Mouse (Mus musculus) erythroblast, embryonic 14.5 days (primary cell): Measurements from ENCODE around the gene Il31ra. TPM values are rescaled to one million over a fixed set of nuclear protein-coding genes. Genes with fewer than 3 reads are reported as not detected.

Experiments used
- H3K27me3 ChIP-seq: 2 replicates; pipeline ENCODE4 v1.6.1; 2012; ENCODE audit warnings: inconsistent platforms; ENCODE audit not compliant: control insufficient read depth
- H3K36me3 ChIP-seq: 2 replicates; pipeline ENCODE4 v1.6.1; 2012; ENCODE audit warnings: mild to moderate bottlenecking, inconsistent platforms; ENCODE audit not compliant: control insufficient read depth
- H3K4me1 ChIP-seq: 2 replicates; pipeline ENCODE4 v1.6.1; 2012; ENCODE audit warnings: inconsistent platforms; ENCODE audit not compliant: control insufficient read depth
- H3K4me3 ChIP-seq: replicated peaks from 2 replicates; pipeline ENCODE3; 2012; ENCODE audit warnings: moderate library complexity, mild to moderate bottlenecking, inconsistent platforms
- H3K9me3 ChIP-seq: 2 replicates; pipeline ENCODE4 v1.6.1; 2012; ENCODE audit warnings: low read length, inconsistent platforms, mixed read lengths; ENCODE audit not compliant: control insufficient read depth
- GATA1 ChIP-seq: IDR thresholded peaks from 2 replicates; pipeline ENCODE4 v1.6.1; 2012; ENCODE audit warnings: low read length, inconsistent platforms, mixed read lengths
- TAL1 ChIP-seq: IDR thresholded peaks from 3 replicates; pipeline ENCODE4 v1.6.1; 2012; ENCODE audit warnings: low read length, inconsistent platforms, mixed read lengths
- polyA plus RNA-seq: library from polyadenylated mRNA; stranded (reverse); fragments of >175 nt; gene quantifications from 2 replicates; pipeline ENCODE4 v1.2.3, GENCODE M21; 2012

Il31ra gene
- polyA plus RNA-seq, 1 experiment, result not detected

DNA sequence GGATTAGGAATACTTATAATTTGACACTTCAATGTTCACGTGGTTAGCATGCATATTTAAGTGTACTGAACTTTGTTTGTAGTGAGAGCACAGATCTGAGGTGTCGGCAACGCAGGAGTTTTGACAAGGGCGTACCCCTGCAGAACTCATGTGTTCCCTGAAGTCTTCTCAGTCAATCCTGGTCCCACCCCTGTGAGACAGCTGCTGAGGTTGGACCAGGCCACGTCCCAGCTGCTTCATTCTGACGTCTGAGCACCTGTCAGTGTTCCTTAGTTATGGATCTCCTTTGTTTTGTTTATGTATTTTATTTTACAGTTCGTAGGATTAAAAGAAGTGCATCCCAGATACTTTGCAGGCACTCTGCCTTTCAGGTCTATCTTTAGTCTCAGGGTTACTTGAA is 111.1 kb downstream of the Il31ra start:
- Histone ChIP-seq H3K36me3 (peaks cover 18% of the 10 kb centered on the region; the same call in 1 of the 2 replicates), H3K4me1 (no peaks in the 10 kb centered on the region)
- no peak for TF ChIP-seq GATA1
- TF ChIP-seq TAL1, result no peak

DNA sequence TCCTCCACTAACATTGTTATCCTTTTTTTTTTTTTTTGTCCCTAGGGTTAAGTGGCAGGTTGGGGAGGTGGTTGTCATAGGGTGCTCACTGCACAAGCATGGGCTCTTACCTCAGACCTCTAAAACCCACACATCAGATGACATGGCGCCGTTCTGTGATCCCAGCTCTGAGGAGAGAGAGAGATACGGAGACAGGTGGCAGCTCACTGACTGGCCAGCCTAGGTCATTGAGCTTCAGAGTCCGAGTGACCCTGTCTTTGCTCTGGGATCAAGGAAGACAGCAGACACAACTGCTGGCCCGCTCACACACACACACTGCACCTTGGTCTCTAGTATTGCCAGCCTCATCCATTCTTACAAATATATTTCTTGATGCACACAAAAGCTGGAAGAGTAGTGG is 111.6 kb downstream of the Il31ra start:
- no peak overlapping the region for H3K4me3 ChIP-seq
- H3K36me3 ChIP-seq, result peaks cover 18% of the 10 kb centered on the region; the same call in 1 of the 2 replicates
- no peaks in the 10 kb centered on the region for H3K4me1 ChIP-seq
- H3K27me3 ChIP-seq, result no peaks in the 10 kb centered on the region
- TF ChIP-seq TAL1 (no peak), GATA1 (no peak)
- H3K9me3 ChIP-seq, result peaks cover 7% of the 10 kb centered on the region

More for the DNA sequence above, 111.1 kb downstream of the Il31ra start:
- Histone ChIP-seq H3K4me3 (no peak overlapping the region), H3K9me3 (peaks cover 7% of the 10 kb centered on the region), H3K27me3 (no peaks in the 10 kb centered on the region)

DNA sequence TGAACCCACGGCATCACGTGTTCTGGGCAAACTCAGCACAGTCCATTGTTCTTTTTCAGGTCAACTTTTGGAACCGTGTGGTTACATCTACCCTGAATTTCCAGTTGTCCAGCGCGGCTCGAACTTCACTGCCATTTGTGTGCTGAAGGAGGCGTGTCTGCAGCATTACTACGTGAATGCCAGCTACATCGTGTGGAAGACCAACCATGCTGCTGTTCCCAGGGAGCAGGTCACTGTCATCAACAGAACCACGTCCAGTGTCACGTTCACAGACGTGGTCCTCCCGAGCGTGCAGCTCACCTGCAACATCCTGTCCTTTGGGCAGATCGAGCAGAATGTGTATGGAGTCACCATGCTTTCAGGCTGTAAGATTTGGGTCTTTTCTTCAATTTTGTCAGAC is 114.2 kb downstream of the Il31ra start:
- Histone ChIP-seq H3K4me1 (no peaks in the 10 kb centered on the region), H3K27me3 (no peaks in the 10 kb centered on the region), H3K36me3 (peaks cover 11% of the 10 kb centered on the region; the same call in 1 of the 2 replicates), H3K4me3 (no peak overlapping the region), H3K9me3 (no peaks in the 10 kb centered on the region)
- no peak for TF ChIP-seq TAL1
- TF ChIP-seq GATA1, result no peak

DNA sequence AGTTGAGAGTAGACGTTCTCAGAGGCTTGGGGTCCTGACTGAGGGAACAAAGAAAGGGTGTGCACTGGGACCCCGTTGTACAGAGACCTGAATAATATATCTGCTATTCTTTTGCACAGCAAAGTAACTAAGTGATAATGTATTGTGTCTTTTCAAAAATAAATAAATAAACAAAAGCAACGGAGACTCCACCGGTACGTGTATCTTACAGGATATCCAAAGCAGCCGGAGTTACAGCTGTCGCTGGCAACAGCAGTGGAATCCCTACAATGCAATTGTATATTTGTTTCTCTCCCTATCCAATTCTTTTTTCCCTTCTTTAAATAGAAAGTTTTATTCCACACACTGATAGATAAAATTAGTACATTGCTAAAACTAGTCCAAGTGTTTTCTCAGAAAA is 115.1 kb downstream of the Il31ra start:
- Histone ChIP-seq H3K4me1 (no peaks in the 10 kb centered on the region), H3K4me3 (no peak overlapping the region), H3K27me3 (no peaks in the 10 kb centered on the region), H3K9me3 (no peaks in the 10 kb centered on the region), H3K36me3 (peaks cover 9% of the 10 kb centered on the region; the same call in 1 of the 2 replicates)
- TF ChIP-seq TAL1, result no peak

DNA sequence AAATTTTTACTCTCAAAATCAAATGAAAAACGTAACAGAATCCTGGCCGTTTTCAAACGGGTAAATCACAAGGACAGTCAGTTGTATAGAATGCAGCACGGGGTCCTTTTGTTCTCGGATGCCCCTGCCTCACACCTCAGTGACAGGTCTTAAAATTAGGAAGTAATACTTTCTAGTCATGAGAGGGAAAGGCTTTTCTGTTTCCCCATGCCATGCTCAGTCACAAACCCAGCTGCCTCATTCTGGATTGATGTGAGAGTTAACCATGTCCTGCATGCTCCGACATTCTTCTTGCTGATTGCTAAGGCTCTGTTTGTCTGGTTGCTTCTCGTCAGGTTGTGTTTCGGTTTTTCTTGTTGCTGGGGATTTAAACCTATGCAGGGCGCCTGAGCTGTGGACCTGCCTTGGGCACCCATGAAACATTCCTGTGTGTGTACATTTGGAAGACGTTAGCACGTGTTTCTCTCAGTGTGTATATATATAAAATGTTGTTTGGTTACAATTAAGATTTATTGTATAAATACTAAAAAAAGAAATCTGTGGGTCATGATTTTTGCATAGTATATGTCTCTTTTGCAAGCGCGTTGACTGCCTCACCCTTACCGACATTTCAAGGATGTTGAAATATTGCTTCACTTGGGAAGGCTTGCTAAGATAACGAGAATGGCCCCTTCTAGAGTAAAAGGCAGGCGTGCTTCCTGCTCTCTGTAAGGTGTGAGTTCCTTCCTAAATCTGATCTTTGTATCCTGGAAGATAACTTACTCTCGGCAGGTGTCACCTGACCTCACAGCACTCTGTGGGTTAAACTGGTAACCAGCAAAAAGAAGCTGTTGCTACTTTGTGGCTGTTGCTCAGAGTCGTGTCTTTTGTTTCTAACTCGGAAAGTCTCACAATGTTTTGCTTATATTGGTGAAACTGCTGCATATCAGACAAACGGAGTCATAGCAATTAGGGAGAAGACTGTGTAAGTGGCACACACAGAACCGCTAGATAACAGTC is 120.1 kb downstream of the Il31ra start:
- TF ChIP-seq TAL1 (no peak), GATA1 (no peak)
- H3K9me3 ChIP-seq, result no peaks in the 10 kb centered on the region
- H3K27me3 ChIP-seq, result no peaks in the 10 kb centered on the region
- H3K4me1 ChIP-seq, result no peaks in the 10 kb centered on the region
- H3K36me3 ChIP-seq, result peaks cover 2% of the 10 kb centered on the region; the same call in 1 of the 2 replicates
- no peak overlapping the region for H3K4me3 ChIP-seq

DNA sequence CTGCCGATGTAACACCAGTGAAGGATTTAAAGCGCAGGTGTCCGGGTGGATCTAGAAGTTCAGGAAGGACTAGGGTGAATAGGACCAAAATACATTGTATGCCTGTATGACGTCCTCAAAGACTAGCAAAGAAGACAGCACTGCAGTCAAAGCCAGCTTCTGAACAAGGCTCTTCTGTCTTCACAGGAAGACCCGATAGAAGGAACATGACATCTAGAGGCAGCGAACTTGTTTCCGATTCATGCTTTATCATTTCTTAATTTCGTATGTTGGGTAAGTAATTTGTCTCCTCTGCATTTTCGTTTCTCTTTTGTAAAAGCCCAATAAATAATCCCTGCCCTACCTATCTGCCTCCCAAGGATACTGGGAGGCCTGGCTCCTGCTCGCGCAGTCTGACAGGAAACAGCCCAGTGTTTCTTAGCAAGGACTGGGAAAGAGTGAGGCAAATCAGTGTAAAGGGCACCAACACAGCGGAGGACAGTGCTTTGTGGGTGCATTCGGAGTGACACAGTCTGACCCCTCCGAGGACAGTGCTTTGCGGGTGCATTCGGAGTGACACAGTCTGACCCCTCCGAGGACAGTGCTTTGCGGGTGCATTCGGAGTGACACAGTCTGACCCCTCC is 121.6 kb downstream of the Il31ra start:
- no peaks in the 10 kb centered on the region for H3K27me3 ChIP-seq
- no peak for TF ChIP-seq GATA1
- TF ChIP-seq TAL1, result no peak
- H3K36me3 ChIP-seq, result peaks cover 2% of the 10 kb centered on the region; the same call in 1 of the 2 replicates
- H3K4me1 ChIP-seq, result no peaks in the 10 kb centered on the region
- no peaks in the 10 kb centered on the region for H3K9me3 ChIP-seq
- no peak overlapping the region for H3K4me3 ChIP-seq

DNA sequence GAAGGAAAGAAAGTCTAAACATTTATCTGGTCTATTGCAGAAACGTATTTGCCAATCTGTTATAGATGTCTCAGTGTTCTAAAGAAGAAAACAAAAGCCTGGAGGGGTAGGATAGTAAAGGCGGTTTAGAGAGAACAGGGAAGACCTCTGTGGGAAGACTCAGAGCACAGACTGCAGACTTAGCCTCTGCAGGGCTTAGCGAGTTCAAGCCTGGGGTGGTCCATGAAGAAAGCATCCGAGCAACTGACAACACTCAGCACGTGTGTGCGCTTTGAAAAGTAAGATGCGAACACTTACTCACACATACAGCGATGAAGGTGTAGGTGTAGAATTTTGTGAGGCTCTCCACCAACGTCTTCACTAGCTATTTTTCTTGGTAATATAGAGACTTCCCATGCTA is 123.0 kb downstream of the Il31ra start:
- Histone ChIP-seq H3K36me3 (no peaks in the 10 kb centered on the region; the same call in 1 of the 2 replicates), H3K9me3 (no peaks in the 10 kb centered on the region), H3K27me3 (peaks cover 6% of the 10 kb centered on the region; the same call in 1 of the 2 replicates), H3K4me3 (no peak overlapping the region), H3K4me1 (no peaks in the 10 kb centered on the region)
- TF ChIP-seq GATA1 (no peak), TAL1 (no peak)

Other genes starting within 250 kb of the Il31ra start
- 0.01 TPM in 1 of 2 replicates, not detected in the other for gene Il6st, start 130.3 kb downstream of the Il31ra start, polyA plus RNA-seq
- not detected in 2 replicates for gene Ddx4, start 58.1 kb upstream of the Il31ra start, polyA plus RNA-seq
- gene Slc38a9, start 66.4 kb upstream of the Il31ra start, polyA plus RNA-seq, result 0.33 and 0.39 TPM in 2 replicates
- gene Plpp1, start 206.4 kb upstream of the Il31ra start, polyA plus RNA-seq, result 5.1 and 5.2 TPM in 2 replicates